Mouse (Mus musculus) testis, postnatal 14 days (tissue): Measurements from ENCODE around the gene Dock2.

Experiments used
- DNase-seq: peaks from one replicate; pipeline ENCODE4 v3.0.0; 2021; ENCODE audit warnings: low spot score

Gene Dock2

DNA sequence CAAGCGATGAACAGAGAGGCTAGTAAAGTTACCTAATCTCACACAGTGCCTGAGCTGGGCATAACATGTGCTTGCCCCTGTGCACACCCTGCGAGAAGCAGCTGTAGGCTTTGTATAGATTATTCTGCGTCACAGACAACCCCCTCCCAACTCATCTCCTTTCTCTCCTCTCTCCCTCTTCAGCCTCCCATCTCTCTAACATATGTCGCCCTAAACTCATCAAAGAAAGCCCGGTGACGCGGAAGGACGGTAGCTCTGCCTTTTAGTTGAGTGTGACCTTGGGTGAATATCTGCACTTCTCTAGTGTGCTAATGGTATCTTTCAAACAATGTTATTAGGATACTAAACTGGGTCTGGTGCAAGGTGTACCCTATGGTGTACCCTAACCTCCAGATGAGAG, 13.7 kb downstream of the Dock2 start:
- no peak for DNase-seq

DNA sequence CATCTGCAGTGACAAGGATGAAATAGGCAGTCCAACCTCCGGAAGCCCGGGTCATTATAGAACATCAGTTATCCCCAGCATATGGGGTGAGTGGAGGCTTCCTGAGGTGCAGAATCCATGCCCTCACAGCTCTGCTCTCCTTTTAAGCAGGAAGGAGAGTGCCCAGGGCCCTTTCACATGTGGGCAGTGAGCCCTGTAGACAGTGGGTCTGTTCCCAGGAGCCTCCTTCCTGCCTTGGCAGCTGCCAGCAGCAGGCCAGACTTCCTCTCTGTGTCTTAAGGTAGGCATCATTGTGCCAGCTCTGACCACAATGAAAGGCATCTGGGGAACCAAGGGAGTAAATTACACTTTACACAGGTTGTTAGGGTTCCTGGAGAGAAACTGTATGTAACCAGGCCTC, 14.3 kb downstream of the Dock2 start:
- no peak for DNase-seq

DNA sequence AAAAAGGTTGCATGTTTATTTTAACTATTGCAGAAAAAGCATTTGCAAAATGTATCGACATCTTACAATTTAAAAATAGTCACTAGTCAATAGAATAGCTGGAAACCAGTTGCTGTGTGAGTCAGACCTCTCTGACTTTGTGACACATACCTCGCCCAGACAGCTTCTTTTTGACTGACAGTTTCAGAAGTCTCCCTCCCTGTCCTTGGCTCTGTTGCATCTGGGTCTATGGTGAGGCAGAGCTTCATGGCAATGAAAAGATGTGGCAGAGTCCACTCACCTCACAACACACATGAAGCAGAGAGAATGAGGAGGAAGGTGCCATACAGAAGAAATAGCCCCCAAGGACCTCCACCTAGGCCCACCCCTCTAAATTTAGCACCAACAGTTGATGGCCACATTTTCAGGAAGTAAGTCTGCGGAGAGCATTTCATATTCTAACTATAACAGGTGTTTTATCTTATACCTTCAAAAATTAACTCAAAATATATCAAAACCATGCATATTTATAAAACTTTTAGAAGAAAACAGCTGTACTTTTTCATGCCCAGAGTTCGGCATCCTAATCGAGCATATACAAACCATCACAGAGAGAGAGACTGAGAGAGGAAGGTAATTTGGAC, 19.8 kb downstream of the Dock2 start:
- no peak for DNase-seq

DNA sequence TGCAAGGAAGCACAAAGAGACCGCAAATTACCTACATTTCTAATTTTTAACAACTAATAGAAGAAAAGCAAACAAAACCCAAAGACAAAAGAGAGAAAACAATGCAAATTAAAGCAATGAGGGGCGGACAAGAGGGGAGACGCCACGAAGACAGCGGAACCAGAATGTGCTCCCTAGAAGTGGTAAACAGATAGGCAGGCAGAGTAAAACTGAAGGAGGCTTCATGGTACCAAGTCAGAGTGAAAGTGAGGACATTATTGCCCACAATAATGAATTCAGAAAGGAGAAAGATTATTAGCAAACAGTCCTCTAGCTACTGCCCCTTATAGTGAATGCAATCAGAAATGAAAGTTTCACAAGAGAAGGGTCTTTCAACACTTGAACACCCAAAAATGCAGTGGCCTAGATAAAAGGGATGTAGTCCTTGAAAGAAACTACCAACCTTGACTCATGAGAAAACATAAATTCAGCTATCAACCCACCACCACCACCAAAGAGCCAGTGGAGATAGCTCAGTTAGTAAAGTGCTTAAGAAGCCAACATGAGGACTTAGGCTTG, 21.0 kb downstream of the Dock2 start:
- DNase-seq: no peak

DNA sequence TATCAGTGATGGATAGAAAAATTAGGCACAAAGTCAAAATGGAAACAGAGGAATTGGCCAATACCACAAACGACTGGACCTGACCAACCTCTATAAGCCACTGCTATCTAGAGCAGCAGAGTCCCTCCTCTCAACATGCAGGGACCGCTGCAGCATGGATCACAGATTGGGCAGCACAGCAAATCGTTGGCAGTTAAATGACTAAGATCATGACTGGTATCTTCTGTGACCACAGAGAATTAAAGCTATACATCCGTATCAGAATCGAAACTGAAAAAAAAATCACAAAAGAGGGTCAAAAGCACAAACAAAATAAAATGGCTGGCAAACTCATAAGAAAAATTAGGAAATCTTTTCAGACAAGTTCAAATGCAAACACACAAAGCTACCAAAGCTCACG, 21.6 kb downstream of the Dock2 start:
- DNase-seq: no peak

DNA sequence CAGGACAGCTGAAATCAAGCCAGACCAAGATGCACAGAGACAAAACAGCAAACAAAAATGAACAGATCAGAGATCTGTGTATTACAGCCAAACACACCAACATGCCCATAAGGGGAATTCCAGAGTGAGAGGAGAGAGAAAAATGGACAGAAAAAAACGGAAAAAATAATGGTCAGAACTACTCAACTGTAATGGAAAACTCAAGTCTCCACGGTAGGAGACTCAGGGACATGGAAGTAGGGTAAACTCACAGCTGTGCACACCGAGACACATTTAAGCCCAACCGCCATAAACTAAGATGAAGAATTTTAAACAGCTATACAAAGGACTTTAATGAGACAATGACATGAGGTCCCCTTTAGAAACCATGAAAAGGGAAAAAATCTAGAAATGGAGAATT, 24.1 kb downstream of the Dock2 start:
- no peak for DNase-seq

DNA sequence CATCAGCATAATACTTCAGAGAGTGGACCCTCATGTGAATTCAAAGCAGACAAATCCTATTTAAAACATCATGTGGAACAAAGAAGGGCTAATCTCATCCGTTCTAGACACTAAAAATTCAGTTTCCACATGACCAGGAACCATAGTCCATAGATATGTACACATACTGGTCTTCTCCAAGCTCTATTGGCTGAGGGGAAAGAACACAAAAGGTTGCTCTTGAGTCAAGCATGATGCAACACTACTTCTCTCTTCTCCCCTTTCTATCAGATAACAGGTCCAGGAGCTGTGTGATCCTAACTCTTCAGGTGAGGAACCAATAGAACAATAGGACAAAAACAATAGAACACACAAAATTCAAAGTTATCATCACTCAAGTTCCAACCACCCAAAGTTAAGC, 42.6 kb downstream of the Dock2 start:
- DNase-seq: no peak

DNA sequence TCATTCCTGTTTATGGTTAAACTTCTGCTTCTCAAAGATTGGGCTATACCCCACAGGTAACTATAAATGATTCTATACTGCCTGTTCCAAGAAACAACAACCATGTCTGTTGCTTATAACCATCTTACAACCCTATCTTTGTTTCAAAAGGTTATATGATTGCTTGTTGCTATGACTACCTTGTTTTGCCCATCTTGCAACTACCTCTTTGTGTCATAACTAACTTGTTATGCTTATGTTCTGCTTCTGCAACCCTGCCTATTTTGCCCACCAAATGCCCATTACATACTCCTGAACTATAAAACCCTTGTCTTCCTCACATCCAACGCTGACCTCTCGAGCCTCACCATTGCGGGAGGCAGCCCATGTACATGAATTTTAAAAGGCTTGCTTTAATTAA, 43.9 kb downstream of the Dock2 start:
- no peak for DNase-seq

DNA sequence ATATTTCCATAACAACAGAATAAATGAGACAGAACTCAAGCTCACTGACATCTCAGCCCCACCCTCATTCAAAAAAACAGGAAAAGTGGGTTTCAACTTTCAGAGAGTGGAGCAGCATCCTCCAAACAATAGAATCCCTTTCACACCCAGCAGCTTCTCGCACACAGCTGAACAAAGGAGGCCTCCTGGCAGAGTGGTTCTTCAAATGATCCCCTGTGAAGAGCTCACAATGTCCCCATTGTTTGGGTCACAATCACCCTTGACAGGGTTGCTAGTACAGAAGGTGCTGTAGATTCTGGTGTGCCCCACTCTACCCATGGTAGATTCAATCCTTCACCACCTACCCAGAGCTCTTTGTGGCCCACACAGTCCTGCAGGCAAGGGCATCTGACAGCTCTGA, 44.7 kb downstream of the Dock2 start:
- no peak for DNase-seq

DNA sequence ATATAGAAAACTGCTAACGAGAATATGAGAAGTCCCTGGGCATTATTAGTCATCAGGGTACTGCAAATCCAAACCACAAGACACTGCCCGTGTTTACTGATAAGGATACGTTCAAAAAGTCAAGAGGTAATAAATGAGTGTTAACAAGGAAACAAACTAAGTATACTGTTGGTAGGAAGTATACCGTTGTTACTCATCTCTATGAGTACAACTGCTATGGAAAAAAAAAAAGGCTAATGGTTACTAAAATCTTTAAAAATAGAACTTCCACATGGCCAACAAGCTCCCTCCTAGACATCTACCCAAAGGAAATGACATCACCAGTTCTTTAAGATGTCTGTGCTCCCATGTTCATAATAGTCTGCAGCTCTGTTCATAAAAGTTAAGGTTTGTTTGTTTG, 46.5 kb downstream of the Dock2 start:
- no peak for DNase-seq

DNA sequence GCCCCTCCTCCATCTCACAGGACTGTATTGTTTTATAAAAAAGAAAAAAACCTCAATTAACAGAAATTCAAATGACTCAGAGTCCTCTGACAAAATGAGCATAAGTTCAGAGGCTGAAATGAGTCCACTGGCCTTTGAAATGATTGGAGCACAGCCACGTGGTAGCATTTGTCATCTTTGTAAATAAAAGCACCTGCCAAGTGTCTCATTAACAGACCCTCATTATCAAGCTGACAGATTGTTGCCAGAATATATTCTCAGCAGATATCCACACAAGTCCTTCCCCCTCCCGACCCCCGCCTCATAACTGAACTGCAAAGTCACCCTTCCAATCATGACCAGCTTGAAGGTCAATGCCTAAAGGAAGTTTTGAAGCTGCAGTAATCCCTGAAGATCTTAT, 49.7 kb downstream of the Dock2 start:
- no peak for DNase-seq

DNA sequence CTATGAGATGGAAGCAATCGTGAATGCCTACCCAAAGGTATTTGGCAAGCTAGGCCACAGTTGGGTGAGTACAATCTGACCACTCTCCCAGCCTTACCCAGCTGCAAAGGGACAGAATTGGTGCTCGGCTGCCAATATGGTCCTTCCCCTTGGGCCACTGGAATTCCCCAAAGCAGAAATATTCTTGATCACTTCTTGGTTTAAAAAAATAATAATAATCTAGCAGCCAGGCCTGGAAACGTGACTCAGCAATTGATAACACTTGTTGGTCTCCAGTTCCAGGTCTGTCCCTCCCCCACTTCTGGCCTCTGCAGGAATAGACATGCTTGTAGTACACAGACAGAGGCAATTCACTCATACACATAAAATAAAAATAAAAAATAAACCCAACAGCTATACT, 56.2 kb downstream of the Dock2 start:
- no peak for DNase-seq

DNA sequence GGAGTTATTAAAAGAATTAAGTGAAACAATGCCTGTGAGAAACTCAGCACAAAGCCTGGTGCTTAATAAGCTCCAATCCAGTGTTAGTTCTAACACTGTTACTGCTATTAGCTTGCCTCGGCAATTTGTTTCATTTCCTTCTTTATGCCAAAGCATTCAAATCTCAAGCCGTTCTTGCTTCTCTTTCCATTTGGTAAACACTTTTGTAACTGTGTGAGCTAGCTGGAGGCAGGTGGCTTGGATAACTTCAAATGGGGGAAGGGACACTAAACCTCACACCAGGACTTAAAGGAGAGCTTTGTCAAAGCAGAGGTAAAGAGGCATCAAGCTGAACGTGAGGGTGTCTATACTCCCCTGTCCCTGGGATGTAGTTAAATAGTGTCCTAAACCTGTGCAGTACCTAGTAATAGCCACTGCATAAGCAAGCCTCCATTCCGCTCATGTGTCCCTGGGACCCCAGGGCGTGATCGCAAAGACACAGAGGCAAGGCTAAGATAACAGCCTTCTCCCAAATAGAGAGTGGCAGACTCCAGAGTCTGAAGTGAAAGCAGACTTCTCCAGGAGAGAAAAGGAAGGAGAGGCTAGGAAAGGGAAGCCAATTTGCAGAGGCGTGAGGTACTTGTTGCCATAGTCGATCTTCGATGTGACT, 56.9 kb downstream of the Dock2 start:
- no peak for DNase-seq

DNA sequence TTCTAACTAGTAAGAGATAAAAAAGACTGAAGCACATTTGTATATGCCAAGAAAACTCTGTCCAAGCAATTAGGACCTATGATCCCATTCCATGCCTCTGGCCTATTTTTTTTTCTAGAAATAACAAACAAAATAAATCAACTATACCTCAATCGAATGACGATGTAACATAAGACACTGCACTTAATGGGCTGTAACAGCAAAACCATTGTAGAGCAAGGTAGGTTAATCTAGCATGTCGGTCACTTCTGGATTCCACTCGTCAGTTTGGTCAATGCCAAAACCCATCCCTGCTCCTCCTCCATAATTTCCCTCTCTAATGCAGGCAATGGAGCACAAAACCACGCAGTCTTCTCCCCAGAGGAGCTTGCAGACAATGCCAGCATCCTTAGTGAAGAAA, 70.3 kb downstream of the Dock2 start:
- no peak for DNase-seq

DNA sequence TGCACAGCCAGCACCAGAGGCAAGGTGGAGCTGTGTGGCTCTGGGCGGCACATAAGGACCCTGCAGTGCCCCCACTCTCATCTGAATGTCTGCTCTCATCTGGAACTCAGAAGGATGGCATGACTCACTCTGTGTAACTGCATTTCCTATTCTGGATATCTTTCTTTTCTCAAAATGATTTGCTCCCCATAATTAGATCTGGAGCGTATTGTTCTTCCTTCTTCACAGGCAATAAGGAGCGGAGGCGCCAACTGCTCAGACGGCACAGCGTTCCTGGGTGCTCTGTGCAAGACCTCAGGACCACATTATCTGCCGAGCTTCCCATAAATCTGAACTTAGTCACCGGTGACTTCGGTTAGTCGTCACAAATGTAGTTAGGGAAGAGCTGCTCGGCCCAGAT, 75.4 kb downstream of the Dock2 start:
- no peak for DNase-seq

DNA sequence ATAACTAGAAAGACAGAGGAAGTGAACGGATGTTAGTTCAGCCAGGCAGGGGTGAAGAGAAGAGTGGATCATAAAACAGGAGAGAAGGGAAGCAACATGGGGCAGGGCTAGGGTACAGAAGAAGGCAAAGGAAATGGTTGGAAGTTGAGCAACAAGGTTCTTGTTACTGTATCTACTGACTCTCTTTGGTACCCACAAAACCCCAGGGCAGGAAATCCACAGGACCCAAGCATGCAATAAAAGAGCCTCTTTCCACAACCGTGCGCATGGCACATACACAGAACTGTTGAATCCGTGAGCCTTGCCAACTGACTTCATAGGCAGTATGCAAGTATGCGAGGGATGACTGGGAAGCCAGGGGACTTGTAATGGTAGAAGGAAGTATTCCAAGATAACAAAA, 76.3 kb downstream of the Dock2 start:
- DNase-seq: no peak

DNA sequence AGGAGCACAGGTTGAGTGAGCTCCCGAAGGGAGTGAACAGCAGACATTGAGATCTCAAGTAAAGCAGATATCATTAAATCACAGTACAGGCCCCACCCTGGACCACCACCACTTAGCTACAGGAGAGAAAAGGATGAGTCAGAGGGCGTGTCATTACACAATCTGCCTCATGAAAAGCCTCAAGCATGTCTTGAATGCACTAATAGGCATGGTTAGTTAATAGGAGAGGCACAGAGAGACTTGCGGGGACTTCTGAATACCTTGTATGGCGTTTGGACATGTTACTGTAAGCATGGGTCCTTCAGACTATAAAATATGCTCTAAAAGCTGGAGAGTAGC, 78.6 kb downstream of the Dock2 start:
- DNase-seq: no peak

DNA sequence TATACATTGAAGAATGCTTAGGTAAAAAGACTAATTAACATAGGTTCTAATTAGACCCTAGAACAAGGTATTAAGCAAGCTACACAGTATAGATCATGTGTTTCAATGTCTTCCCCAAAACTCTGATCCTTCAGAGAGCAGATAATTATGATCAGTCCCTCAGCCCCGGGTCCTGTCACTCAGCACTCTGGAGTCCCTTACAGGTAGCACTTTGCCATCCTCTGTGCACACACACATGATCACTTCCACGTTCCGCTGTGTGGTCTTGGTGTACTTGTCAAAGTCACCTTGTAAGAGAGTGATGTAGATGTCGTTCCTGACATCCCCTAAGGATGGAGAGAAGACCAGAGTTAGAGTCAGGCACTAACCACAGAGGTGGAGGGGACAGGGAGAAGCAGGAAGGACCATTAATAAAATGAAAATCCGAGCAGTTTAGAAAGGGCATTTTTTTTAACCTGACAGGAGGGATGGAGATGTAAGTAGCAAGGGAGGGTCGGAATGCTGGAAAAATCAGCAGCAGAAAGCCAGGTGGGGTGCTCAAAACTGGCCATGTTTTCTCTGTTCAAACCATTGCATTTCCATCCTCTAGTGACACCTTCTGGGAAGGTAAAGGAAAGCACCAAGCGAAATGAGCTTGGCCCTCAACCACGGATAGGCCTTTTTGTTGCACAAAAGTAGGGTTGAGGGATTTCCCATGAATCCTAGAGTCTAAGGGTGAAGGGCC, 79.1 kb downstream of the Dock2 start:
- DNase-seq: no peak

DNA sequence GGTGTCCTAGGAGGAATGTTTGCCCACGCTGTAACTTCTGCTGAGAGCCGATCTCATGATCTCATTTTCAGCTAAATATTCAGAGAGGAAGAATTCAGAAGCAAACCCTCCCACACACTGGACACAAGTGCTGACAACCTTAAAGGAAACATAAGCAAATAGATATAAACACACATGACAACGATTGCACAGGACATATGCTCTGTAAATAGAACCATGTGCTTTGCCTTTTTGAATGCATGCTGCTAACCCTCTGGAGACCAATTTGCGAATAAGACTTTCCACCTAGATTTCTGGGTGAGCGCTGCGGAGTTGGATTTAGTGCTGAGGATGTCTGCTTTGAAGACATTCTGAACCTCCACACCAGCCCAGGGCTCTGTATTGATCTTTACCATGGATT, 79.8 kb downstream of the Dock2 start:
- DNase-seq: no peak

DNA sequence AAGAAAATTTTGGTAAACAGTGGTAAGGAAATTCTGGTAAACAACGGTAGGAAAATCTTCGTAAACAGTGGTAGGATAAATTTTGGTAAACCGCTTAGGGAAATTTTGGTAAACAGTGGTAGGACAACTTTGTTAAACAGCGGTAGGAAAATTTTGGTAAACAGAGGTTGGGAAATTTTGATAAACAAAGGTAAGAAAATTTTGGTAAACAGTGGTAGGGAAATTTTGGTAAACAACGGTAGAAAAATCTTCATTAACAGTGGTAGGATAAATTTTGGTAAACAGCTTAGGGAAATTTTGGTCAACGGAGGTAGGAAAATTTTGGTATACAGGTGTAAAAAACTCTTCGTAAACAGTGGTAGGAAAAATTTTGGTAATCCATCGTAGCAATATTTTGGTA, 101.9 kb downstream of the Dock2 start:
- no peak for DNase-seq

DNA sequence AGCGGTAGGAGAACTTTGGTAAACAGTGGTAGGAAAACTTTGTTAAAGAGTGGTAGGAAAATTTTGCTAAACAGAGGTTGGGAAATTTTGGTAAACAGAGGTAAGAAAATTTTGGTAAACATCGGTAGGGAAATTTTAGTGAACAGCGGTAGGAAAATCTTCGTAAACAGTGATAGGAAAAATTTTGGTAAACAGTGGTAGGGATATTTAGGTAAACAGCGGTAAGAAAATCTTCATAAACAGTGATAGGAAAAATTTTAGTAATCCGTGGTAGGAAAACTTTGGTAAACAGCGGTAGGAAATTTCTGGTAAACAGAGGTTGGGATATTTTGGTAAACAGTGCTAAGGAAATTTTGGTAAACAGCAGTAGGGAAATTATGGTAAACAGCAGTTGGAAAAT, 239.1 kb downstream of the Dock2 start:
- DNase-seq: no peak

DNA sequence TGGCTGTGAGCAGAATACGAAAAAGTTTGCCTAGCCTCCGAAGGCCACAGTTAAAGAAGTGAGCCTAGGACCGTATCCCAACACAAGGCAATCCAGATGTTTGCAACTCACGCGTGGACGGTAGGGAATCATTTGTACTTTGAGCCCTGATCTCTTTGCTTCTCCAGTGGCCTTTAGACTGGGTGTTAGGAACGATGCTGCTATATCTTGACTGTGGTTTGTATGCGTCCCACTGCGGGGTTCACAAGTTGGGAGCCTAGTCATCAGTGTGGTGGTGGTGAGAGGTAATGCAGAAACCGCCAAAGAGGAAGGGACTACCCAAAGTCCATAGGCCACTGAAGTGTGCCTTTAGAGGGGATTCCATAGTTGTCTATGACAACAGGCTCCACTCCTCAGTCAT, 251.6 kb downstream of the Dock2 start:
- no peak for DNase-seq

DNA sequence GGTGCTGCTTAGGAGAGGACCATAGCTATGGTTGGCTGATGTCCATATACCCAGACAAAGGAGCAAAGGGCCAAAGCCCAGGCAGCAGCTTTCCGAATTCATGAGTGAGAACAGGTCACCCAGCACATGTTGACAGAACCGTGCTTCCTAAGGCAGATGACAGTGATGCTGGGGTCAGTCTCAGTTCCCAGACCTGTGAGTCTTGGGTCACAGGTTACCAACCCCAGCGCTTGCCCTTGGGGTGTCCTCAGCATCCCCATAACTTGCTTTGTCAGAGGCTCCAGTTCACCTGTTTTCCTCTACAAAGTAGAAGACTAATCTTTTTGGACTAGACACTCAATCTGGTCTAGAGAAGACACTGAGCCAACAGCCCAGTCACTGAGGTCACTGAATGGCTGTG, 252.7 kb downstream of the Dock2 start:
- no peak for DNase-seq

DNA sequence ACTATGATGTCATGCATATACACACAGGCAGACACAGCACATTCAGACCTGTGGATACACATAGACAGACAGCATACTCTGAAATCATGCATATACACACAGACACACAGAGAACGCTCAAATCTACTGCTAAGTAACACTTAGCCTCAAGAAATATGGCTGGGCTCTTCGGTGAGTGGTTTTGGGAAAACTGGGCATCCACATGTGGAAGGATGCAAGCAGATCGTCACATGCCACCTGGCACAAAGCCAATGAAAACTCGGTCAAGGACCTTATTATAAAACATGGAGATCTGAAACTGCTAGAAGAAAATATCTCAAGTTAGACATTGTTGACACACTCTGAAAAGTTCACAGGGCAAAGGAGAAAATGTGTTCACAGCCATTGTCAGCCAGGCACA, 255.7 kb downstream of the Dock2 start:
- no peak for DNase-seq
